Mouse (Mus musculus): Measurements from ENCODE around the gene Dhx9.
A peak's percentile ranks its signal among the peaks of the same experiment; 100 is the strongest.
"Not testable (repeated sequence)": the region's sequence is repeated elsewhere in the genome, so short reads cannot be mapped to it uniquely, and the experiment has no call there.

The Dhx9 gene

DNA sequence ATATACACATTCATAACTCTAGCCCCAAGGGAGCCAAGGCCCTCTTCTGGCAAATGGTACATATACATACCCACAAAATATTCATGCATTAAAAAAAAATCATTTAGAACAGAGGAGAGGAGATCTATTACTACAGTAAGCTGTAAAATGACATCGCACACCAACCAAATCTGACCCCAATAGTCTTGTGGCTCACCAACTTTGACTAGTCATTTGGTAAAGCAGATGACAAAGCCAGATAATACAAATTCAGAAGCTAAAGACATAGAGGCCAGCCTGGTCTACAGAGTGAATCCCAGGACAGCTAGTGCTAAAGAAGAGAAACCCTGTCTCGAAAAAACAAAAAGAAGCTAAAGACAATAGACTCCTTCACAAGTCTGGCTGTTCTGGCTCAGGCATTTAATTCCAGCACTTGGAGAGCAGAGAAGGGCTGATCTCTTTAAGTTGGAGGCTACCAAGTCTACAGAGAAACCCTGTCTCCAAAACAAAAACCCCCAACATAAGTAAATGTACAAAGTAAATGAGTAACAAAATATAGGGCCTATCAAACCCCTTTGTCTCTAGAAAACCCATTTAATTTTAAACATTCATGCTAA is 2.2 kb downstream of the Dhx9 start:
- DNase-seq, result no peak

DNA sequence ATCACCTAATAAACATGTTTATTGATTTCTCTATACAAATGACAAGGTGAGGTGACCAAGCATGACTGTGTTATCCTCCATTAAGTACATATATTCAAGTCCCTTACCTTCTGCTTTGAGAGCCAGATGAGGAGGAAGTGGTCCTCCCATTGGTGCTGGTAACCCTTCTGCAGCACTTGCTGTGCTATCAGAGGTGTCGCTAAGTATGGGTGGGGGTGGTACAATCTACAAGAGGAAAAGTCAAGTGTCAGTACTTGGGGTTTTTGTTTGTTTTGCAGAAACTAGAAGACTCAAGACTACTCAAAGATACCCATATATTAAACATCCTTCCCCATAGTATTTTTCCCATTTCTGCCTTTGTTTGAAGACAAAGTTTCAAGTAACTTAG is 6.4 kb downstream of the Dhx9 start:
- DNase-seq, result no peak

DNA sequence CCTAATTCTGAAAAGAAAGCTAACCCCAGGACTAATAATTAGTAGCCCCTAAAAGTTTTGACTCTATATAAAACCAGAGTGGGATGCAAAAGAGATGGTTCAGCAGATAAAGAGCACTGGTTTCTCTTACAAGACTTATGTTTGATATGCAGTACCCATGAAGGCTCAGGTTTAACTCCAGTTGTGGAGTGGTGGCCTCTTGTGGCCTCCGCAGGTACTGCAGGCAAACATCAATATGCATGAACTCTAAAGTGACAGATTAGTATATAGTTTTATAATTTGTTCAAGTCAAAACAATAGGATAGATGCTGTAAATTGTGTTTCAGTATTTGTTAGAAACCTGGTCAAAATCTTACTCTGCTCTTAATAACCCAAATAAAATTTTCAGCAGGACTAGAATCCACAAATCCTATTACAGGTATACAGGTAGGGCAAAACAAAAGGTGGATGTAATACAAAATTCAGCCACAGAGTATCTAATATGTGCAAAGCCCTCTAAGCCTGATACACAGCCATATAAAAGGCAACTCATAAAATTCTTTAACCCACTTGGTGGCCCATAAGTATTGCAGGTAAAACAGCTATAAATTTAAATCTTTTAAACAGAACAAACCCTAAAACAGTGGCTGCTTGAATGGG is 7.0 kb downstream of the Dhx9 start:
- DNase-seq, result peak; percentile 65 to 90

DNA sequence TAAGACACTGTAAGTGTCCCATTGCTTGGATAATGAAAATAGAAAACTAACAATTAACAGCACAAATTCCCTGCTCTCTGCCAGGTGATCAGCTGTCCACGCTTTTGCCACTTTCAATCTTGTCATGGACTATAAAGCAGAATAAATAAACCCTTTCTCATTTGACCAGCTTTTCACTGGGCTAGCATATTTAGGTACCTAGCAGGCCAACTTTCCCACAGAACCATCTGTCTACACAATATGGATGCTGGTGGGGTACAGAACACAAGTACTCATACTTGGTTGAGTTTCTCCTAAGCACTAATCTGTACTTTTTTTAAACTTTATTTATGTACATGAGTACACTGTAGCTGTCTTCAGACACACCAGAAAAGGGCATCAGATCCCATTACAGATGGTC is 8.2 kb downstream of the Dhx9 start:
- no peak for DNase-seq

DNA sequence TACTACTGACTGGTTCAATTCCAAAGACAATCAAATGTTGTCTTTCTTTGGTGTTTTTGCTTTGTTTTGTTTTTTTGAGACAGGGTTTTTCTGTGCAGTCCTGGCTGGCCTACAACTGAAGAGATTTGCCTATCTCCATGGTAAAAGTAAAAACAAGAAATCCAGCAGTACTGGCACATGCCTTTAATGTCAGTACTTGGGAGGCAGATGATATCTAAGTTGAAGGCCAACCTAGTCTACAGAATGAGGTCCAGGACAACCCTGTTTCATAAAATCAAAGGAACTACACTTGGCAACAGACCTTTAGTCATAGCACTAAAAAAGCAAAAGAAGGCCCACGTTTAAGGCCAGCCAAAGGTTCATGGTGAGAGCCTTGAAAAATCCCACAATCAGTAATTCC is 25.7 kb downstream of the Dhx9 start:
- DNase-seq, result no peak

DNA sequence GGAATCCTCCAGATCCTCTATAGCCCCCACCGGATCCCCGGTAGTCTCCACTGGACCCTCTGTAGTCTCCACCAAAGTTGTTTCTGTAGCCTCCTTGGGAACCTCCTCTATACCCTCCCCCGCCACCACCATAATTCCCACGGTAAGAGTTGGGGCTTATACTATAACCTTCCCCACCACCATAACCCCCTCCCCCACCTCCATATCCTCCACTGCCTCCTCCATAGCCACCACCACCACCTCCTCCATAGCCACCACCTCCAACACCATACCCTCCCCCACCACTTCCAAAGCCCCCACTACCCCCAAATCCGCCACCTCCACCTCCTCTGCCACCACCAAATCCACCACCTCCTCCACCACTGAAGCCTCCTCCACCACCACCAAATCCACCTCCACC is 31.3 kb downstream of the Dhx9 start:
- DNase-seq, result no peak

DNA sequence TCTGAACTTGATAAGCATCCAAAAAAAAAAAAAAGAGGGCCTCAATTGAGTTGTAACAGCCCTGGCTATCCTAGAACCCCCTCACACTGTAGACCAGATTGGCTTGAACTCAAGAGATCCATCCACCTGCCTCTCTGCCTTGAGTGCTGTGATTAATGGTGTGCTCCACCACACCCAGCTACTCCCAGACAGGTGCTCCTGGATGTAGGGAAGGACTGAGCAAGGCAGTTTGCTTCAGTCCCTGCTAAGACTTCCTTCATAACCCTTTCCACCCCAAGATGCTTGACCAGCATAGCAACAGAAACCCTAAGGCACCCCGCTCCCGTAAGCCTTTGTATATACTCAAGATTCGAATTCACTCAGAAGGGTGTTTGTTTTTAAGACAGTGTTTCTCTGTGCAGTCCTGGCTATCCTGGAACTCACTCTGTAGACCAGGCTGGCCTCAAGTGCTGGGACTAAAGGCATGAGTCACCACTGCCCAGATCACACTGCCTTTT is 34.3 kb downstream of the Dhx9 start:
- no peak for DNase-seq

GRCm38 (mm10) chr1:153451237-153452154 is 36.0 kb downstream of the Dhx9 start:
- DNase-seq, result peak; percentile 7 to 47

DNA sequence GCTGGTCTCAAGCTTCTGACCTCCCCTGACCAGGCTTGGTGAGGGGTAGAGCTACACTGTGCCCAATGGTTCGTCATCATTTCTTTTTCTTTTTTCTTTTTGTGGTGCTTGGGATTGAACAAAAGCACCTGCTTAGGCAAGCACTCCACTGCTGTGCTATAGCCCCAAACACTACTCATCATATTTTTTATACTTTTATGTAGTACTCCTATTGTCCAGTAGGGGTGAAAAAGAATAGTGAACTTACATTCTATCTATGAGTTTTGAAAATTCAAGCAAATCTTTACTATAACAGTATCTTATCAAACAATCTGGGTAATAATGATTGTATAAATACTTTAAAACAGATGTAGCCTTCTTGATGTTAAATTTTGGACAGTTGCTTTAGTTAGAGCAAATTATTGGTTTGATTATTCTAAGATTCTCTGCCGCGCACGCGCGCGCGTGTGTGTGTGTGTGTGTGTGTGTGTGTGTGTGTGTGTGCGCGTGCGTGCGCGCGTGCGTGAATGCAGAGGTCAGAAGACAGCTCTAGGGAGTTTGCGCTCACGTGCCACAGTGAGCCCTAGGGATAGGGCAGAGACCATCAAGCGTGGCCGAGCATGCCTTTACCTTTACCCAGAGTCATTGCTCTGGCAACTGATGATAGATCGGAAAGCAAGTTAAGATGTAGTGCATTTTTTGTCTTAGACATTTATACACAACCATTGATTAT is 41.2 kb downstream of the Dhx9 start:
- no peak for DNase-seq

DNA sequence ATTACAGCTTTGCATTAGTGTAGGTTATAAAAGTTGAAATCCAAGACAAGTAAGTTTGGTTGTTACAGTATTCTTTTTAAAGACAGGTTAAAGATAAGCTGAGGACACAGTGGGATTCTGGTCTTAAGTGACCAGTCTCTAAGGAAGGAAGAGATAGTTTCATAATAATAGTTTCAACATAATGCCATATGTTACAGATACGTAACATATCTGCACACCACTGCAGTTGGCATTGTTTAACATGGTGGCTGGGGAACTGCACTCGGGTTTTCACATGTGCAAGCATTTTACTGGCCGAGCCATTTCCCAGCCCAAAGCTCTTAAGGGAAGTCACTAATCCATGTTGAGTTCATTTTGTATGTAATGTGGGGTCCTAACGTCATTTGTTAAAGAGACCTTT is 43.8 kb downstream of the Dhx9 start:
- DNase-seq, result no peak

DNA sequence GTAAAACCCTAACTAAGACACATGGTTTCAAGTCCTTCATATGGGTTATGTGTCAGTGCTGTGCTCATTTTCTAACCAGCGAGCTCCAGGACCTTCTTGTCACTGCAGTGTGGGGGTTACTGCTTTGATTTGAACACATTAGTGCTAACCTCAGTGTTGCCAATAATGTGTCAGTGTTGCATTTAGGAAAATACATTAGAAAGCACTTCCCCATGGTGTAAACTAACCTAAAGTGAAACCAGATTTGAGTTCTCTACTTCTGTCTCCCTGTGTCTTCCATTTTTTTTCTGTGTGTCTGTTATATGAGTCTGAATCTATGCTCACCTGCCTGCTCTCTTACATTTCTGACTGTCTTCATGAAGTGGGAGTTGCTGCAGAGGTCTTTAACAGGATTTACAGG is 44.4 kb downstream of the Dhx9 start:
- DNase-seq, result no peak

DNA sequence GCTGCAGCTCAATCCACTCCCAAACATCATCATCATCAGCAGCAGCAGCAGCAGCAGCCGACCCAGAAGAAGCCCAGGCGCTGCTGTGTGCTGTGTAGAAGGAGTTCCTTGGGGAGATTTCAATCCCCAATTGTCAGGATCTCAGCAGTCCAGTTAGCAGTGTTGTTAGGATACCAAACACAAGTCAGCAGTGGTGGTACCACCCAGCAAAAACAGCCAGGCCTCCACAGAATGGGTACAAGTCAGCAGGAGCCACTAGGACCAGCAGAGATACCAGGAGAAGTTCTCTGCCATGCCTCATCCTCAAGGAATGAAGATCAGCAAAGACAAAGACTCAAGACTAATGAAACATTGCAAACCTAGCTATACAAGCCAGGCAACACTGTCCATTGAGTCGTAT is 45.8 kb downstream of the Dhx9 start:
- DNase-seq, result no peak

GRCm38 (mm10) chr1:153440752-153441151 is 46.7 kb downstream of the Dhx9 start:
- DNase-seq, result no peak

DNA sequence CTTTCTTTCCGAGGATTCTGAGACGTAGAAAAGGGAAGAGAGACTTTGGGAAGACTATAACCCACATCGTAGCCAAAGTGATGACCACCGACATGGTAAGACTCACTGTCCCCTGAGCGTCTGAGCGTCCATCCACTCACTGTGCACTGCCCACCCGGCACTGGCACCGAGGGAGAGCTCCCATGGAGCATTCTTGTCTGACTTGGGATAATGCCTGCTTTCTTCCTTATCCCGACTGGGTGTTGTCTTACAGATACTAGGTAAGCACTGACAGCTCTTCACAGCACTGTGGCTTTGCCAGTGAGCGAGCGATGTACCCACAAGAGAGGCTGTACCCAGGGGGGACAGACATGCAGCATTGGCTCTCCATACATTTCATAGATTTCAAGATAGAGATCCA is 49.9 kb downstream of the Dhx9 start:
- no peak for DNase-seq

DNA sequence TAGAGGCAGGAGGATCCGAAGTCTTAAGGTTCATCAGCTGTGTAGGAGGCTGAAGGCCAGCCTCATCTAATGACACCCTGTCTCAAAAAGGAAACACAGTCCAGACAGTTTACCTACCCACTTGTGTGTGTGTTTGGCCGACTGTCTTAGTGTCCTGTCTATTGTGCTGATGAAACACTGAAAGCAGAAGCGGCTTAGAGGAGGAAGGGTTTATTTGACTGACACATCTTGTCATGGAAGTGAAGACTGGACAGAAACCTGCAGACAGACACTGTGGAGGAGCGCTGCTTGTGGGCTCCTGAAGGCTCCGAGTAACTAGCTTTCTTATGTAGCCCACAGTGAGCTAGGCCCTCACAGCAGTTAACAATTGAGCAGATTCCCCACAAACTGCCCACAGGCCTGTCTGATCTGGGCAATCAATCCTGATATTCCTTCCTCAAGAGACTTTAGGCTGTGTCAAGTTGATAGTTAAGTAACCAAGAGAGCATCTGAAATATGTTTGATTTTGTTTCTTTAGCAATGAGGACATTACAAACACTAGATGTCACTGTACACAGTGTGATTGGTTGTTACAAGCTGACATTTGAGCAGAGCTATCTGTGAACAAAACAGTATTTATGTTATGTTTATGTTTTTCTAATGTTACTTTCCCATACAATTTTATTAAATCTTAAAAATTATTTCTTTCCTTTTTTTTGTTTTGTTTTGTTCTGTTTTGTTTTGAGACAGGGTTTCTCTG is 53.4 kb downstream of the Dhx9 start:
- no peak for DNase-seq

GRCm38 (mm10) chr1:153432329-153432728 is 55.1 kb downstream of the Dhx9 start:
- DNase-seq, result no peak

GRCm38 (mm10) chr1:153431701-153432100 is 55.8 kb downstream of the Dhx9 start:
- DNase-seq, result no peak

GRCm38 (mm10) chr1:153431158-153431557 is 56.3 kb downstream of the Dhx9 start:
- no peak for DNase-seq

DNA sequence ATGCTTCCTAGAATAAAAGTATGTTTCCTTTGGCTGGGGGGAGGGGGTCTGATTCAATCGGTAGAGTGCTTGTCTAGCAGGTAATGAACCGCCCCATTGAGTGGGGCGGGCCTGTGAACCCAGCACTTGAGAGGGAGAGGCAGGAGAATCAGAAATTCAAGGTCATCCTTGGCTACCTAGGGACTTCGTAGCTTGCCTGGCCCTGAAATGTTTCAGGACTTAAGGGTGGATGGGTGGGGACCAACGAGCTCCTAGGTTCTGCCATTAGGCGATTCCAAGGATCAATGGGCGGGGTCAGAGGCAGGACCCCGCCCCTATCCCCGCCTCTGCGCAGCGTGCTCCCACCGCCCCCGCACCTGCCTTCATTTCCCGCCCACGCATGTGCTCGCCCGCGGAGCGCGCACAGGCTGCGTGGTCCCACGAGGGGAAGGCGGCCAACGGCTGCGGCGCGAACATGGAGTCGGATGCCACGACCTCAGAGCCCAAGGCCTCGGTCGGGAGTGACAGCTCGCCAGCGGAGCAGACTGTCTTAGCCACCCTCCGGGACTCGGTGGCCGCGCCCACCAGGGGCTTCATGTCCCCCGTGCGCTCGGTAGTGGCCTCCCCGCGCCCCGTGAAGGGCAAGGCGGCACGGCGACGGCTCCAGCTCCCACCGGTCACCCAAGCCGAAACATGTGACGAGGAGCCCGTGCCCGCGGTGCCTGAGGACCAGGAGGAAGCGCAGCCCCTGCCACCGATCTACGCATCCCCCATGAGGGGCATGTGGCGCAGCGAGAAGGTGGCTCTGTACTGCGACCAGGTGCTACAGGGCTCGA is 62.5 kb downstream of the Dhx9 start, which contains the start of gene Shcbp1l:
Shcbp1l (plus strand) TSS at position 393 of the 815 bp plus-strand sequence.
- DNase-seq, result peak; percentile 53 to 69

GRCm38 (mm10) chr1:153424271-153424670 is 63.2 kb downstream of the Dhx9 start:
- no peak for DNase-seq

- not testable (repeated sequence) for DNase-seq
Measured at GRCm38 (mm10) chr1:153417805-153418204, 69.7 kb downstream of the Dhx9 start.
